Mouse (Mus musculus) ES-Bruce4 (cell line): ENCODE results near the gene Sult1a1. TPM values are rescaled to one million over a fixed set of nuclear protein-coding genes. Genes with fewer than 3 reads are reported as not detected.

Experiments
- H3K27ac ChIP-seq: 2 replicates; pipeline ENCODE4 v1.5.1; 2012; ENCODE audit warnings: low read length, inconsistent platforms; ENCODE audit not compliant: insufficient read depth
- H3K27me3 ChIP-seq: 2 replicates; pipeline ENCODE4 v1.6.1; 2012; ENCODE audit warnings: mild to moderate bottlenecking, low read length, inconsistent platforms; ENCODE audit not compliant: control insufficient read depth, poor library complexity, insufficient read depth, severe bottlenecking
- H3K36me3 ChIP-seq: 2 replicates; pipeline ENCODE4 v1.6.1; 2012; ENCODE audit warnings: inconsistent platforms, mild to moderate bottlenecking, low read length, moderate library complexity; ENCODE audit not compliant: control insufficient read depth, poor library complexity, insufficient read depth, severe bottlenecking
- H3K4me1 ChIP-seq: one replicate; pipeline ENCODE4 v1.8.1; 2011; ENCODE audit warnings: low read length; ENCODE audit not compliant: control insufficient read depth, insufficient read depth
- H3K4me3 ChIP-seq: 2 replicates; pipeline ENCODE4 v1.5.1; 2011; ENCODE audit warnings: low read depth, mild to moderate bottlenecking, low read length
- H3K9ac ChIP-seq: 2 replicates; pipeline ENCODE4 v1.6.1; 2012; ENCODE audit warnings: low read depth, mild to moderate bottlenecking, inconsistent platforms; ENCODE audit not compliant: poor library complexity, severe bottlenecking
- H3K9me3 ChIP-seq: replicated peaks from 2 replicates; pipeline ENCODE4 v1.6.1; 2012; ENCODE audit warnings: mild to moderate bottlenecking, low read length, inconsistent platforms; ENCODE audit not compliant: control insufficient read depth, poor library complexity, insufficient read depth, severe bottlenecking
- CTCF ChIP-seq: IDR thresholded peaks from one replicate; pipeline ENCODE4 v1.8.1; 2011; ENCODE audit warnings: low read depth, low read length
- EP300 ChIP-seq: IDR thresholded peaks from 2 replicates; pipeline ENCODE4 v1.6.1; 2011; ENCODE audit warnings: low read depth, low read length; ENCODE audit not compliant: insufficient read depth
- POLR2A ChIP-seq: IDR thresholded peaks from one replicate; pipeline ENCODE4 v1.8.1; 2011; ENCODE audit warnings: low read length; ENCODE audit not compliant: insufficient read depth
- polyA plus RNA-seq: library from polyadenylated mRNA; stranded (reverse); fragments of >200 nt; gene quantifications from 2 replicates; pipeline ENCODE4 v1.2.4, GENCODE M21; 2011; ENCODE audit warnings: low read depth; ENCODE audit not compliant: missing spikeins, insufficient read depth, insufficient read length

Sult1a1 gene
- polyA plus RNA-seq, 1 experiment: not detected

GRCm38 (mm10) chr7:126695210-126695611, 19.0 kb upstream of the Sult1a1 start, which contains the start of gene Bola2:
Gene Bola2 (plus strand): TSS chr7:126695401.
- Histone ChIP-seq H3K9ac (peak within 1 kb of the TSS; percentile 81), H3K27me3 (no peaks in the 10 kb centered on the region), H3K4me1 (peaks cover 2% of the 10 kb centered on the region), H3K36me3 (peaks cover 14% of the 10 kb centered on the region), H3K4me3 (peak within 1 kb of the TSS; percentile 95), H3K27ac (peak within 1 kb of the TSS; percentile 91), H3K9me3 (no peaks in the 10 kb centered on the region)
- TF ChIP-seq CTCF (no peak), EP300 (no peak), POLR2A (no peak)

GRCm38 (mm10) chr7:126694441-126695051, 18.3 kb upstream of the Sult1a1 start:
- H3K4me1 ChIP-seq: peaks cover 2% of the 10 kb centered on the region
- peaks cover 14% of the 10 kb centered on the region for H3K36me3 ChIP-seq
- H3K27ac ChIP-seq: peak overlapping the region; percentile 86

DNA sequence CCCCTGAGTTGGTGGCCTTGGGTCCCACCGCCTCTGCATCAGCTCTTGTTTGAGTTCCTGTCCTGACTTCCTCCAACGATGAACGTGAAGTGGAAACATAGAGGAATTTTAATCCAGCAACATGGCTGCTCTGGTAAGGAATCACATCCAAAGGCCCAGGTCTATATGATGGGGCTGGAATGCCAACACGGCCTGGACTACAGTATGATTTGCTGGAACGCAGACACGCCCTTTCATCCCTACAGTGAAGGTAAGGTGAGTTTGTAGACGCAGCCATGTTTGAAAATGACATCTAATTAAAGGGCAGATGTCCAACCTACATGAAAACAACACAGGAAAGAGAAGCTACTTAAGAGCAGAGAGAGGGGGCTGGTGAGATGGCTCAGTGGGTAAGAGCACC, 17.5 kb upstream of the Sult1a1 start:
- Histone ChIP-seq H3K9ac (no peak overlapping the region), H3K27me3 (no peaks in the 10 kb centered on the region), H3K4me3 (peak overlapping the region; percentile 46), H3K9me3 (no peaks in the 10 kb centered on the region), H3K27ac (peak overlapping the region; percentile 30), H3K36me3 (peaks cover 14% of the 10 kb centered on the region), H3K4me1 (peaks cover 2% of the 10 kb centered on the region)
- no peak for TF ChIP-seq CTCF
- no peak for TF ChIP-seq EP300
- TF ChIP-seq POLR2A: no peak

More at GRCm38 (mm10) chr7:126694441-126695051, 18.3 kb upstream of the Sult1a1 start:
- Histone ChIP-seq H3K4me3 (peak overlapping the region; percentile 83), H3K9me3 (no peaks in the 10 kb centered on the region), H3K27me3 (no peaks in the 10 kb centered on the region), H3K9ac (peak overlapping the region; percentile 81)
- TF ChIP-seq EP300: 0 out of 2 replicates have a peak, but pooled peaks have one; percentile 52
- TF ChIP-seq CTCF: no peak
- no peak for TF ChIP-seq POLR2A

- H3K36me3 ChIP-seq: peaks cover 14% of the 10 kb centered on the region
- TF ChIP-seq EP300 (no peak), CTCF (peak; percentile 80)
- no peak overlapping the region; the same call in 1 of the 2 replicates for H3K4me3 ChIP-seq
- no peaks in the 10 kb centered on the region for H3K9me3 ChIP-seq
- no peaks in the 10 kb centered on the region for H3K27me3 ChIP-seq
- no peak overlapping the region for H3K9ac ChIP-seq
- H3K27ac ChIP-seq: peak overlapping the region; percentile 30; the same call in 1 of the 2 replicates
- H3K4me1 ChIP-seq: peaks cover 2% of the 10 kb centered on the region
Observed at GRCm38 (mm10) chr7:126693256-126693655, 17.0 kb upstream of the Sult1a1 start.

GRCm38 (mm10) chr7:126692426-126692825, 16.2 kb upstream of the Sult1a1 start:
- Histone ChIP-seq H3K36me3 (peaks cover 14% of the 10 kb centered on the region), H3K27ac (no peak overlapping the region), H3K9me3 (no peaks in the 10 kb centered on the region), H3K9ac (0 out of 2 replicates have a peak overlapping the region, but pooled peaks have one; percentile 15), H3K27me3 (no peaks in the 10 kb centered on the region), H3K4me1 (peaks cover 2% of the 10 kb centered on the region), H3K4me3 (peak overlapping the region; percentile 0; the same call in 1 of the 2 replicates)
- no peak for TF ChIP-seq POLR2A
- no peak for TF ChIP-seq CTCF
- no peak for TF ChIP-seq EP300

- Histone ChIP-seq H3K9ac (no peak overlapping the region), H3K36me3 (peaks cover 14% of the 10 kb centered on the region), H3K4me1 (peaks cover 2% of the 10 kb centered on the region), H3K9me3 (no peaks in the 10 kb centered on the region), H3K27me3 (no peaks in the 10 kb centered on the region), H3K27ac (no peak overlapping the region), H3K4me3 (no peak overlapping the region)
- no peak for TF ChIP-seq CTCF
- no peak for TF ChIP-seq POLR2A
- no peak for TF ChIP-seq EP300
Observed at GRCm38 (mm10) chr7:126691676-126692075, 15.4 kb upstream of the Sult1a1 start.
